8 mouse cellular contexts compared by ENCODE assay signal in genomic region chr10:39239498-39240177, GRCm38 (mm10).
A peak's percentile ranks its signal among the peaks of the same experiment; 100 is the strongest.
DNase-seq lines count a peak whose midpoint lies in the region; ATAC-seq lines count a peak whose summit lies in the region.

No protein-coding gene starts in this region.

- peak overlapping the region; percentile 41 for H3K4me2 ChIP-seq in hindbrain, embryonic 15.5 days

- 14% methylated on average over 17 of the region's 17 CpGs for WGBS in hindbrain, embryonic 15.5 days

- ATAC-seq in hindbrain, embryonic 15.5 days (ENCODE audit: low FRiP score, low read depth) = peak; percentile 86

- H3K9ac ChIP-seq in hindbrain, embryonic 15.5 days = peak overlapping the region; percentile 39; the same call in 1 of the 2 replicates

- H3K27ac ChIP-seq in hindbrain, embryonic 15.5 days (replicated peaks) = peak overlapping the region; percentile 55

- no peak overlapping the region for H3K4me3 ChIP-seq in hindbrain, embryonic 15.5 days

- no peaks in the 10 kb centered on the region for H3K36me3 ChIP-seq in hindbrain, embryonic 15.5 days

- H3K9me3 ChIP-seq in hindbrain, embryonic 15.5 days = no peaks in the 10 kb centered on the region

- H3K4me1 ChIP-seq in hindbrain, embryonic 15.5 days (replicated peaks) = peaks cover 24% of the 10 kb centered on the region

- no peaks in the 10 kb centered on the region for H3K27me3 ChIP-seq in hindbrain, embryonic 15.5 days

- DNase-seq in Muller cell, postnatal 12 days (ENCODE audit: inconsistent ontology term) = peak; percentile 85
- DNase-seq in cerebellum, adult 9-11 months = peak; percentile 67
- peak; percentile 66 to 82 for DNase-seq in frontal cortex, postnatal 36 days (ENCODE audit: low spot score in 2 of 2)
- DNase-seq in layer of hippocampus, postnatal 36 days = peak; percentile 71 to 73
- peak; percentile 77 for DNase-seq in lung, postnatal 25 days (ENCODE audit: low spot score)
- peak; percentile 91 for DNase-seq in retina, postnatal 1 day
- peak; percentile 31 for DNase-seq in urinary bladder, postnatal 10 days (ENCODE audit: low spot score)

Comparison
In these comparisons a context has a peak if more than half of its experiments do, and no peak if none do; other contexts are left out.
1. DNase-seq: peak in every context shown above with its lines; median percentile 91 in retina, postnatal 1 day; 85 in Muller cell, postnatal 12 days; 77 in lung, postnatal 25 days; 74 in frontal cortex, postnatal 36 days; 72 in layer of hippocampus, postnatal 36 days; 67 in cerebellum, adult 9-11 months; 31 in urinary bladder, postnatal 10 days.